Comparison of ENCODE assay signal across 10 mouse cellular contexts in genomic region chr10:57784876-57785150, GRCm38 (mm10). TPM values are rescaled to one million over a fixed set of nuclear protein-coding genes. Genes with fewer than 3 reads are reported as not detected.
DNase-seq lines count a peak whose midpoint lies in the region; ATAC-seq and TF ChIP-seq lines count a peak whose summit lies in the region.
"Had no signal": no experiment of that assay in that cellular context is flagged by ENCODE, and none has a peak within 500 bp of the region (broad histone marks: within the 10 kb centered on the region; RNA-seq: fewer than 3 reads in every experiment).

Gene Fabp7 (plus strand): TSS chr10:57784881.

- 23% methylated on average over 7 of the region's 7 CpGs for WGBS in lung, embryonic 14.5 days
- 8% methylated on average over 7 of the region's 7 CpGs for WGBS in neural tube, embryonic 15.5 days

- no peak within 1 kb of the TSS for H3K27ac ChIP-seq in lung, embryonic 14.5 days (ENCODE audit: low read depth)
- peak within 1 kb of the TSS; percentile 84 for H3K27ac ChIP-seq in neural tube, embryonic 15.5 days (replicated peaks)
- H3K27ac ChIP-seq: gastrocnemius, adult 2 months had no signal

- peak within 1 kb of the TSS; percentile 42 for H3K4me2 ChIP-seq in lung, embryonic 14.5 days
- H3K4me2 ChIP-seq in neural tube, embryonic 15.5 days = peak within 1 kb of the TSS; percentile 53

- no peaks in the 10 kb centered on the region for H3K36me3 ChIP-seq in lung, embryonic 14.5 days (ENCODE audit: insufficient read depth)
- no peaks in the 10 kb centered on the region for H3K36me3 ChIP-seq in neural tube, embryonic 15.5 days

- 0 out of 2 replicates have a peak within 1 kb of the TSS, but pooled peaks have one; percentile 2 for H3K4me3 ChIP-seq in lung, embryonic 14.5 days (ENCODE audit: low read depth, low read length)
- H3K4me3 ChIP-seq in neural tube, embryonic 15.5 days (replicated peaks) = peak within 1 kb of the TSS; percentile 37
- H3K4me3 ChIP-seq: gastrocnemius, adult 2 months had no signal

- H3K27me3 ChIP-seq in lung, embryonic 14.5 days (ENCODE audit: insufficient read depth, low read length) = no peaks in the 10 kb centered on the region
- no peaks in the 10 kb centered on the region for H3K27me3 ChIP-seq in neural tube, embryonic 15.5 days (replicated peaks)

- no peak for DNase-seq in frontal cortex, postnatal 14 days (ENCODE audit: low spot score in 2 of 2)
- no peak for DNase-seq in lung, embryonic 14.5 days
- no peak for DNase-seq in lung, postnatal 4 days
- DNase-seq in layer of hippocampus, postnatal 14 days (ENCODE audit: low spot score in 2 of 2) = no peak
- no peak for DNase-seq in embryo, embryonic 10.5 days (ENCODE audit: low spot score)
- DNase-seq in testis, postnatal 10 days (ENCODE audit: low spot score) = no peak
- DNase-seq: thymus, postnatal 25 days had no signal

- H3K9me3 ChIP-seq in lung, embryonic 14.5 days (ENCODE audit: low read depth, low read length) = no peaks in the 10 kb centered on the region
- no peaks in the 10 kb centered on the region for H3K9me3 ChIP-seq in neural tube, embryonic 15.5 days (replicated peaks)

- ATAC-seq in frontal cortex, adult (ENCODE audit: low TSS enrichment) = peak; percentile 31; the same call in 1 of the 2 replicates
- ATAC-seq in lung, embryonic 14.5 days (ENCODE audit: insufficient read depth) = no peak
- ATAC-seq in neural tube, embryonic 15.5 days (ENCODE audit: low FRiP score) = no peak; the same call in 1 of the 2 replicates

- no peak for TF ChIP-seq CTCF in lung, embryonic 14.5 days (IDR thresholded peaks at IDR 0.05; ENCODE audit: low read depth)

- peaks cover 3% of the 10 kb centered on the region; the same call in 1 of the 2 replicates for H3K4me1 ChIP-seq in lung, embryonic 14.5 days (ENCODE audit: insufficient read depth)
- H3K4me1 ChIP-seq in neural tube, embryonic 15.5 days = peaks cover 22% of the 10 kb centered on the region; the same call in 1 of the 2 replicates

- no peak within 1 kb of the TSS for H3K9ac ChIP-seq in lung, embryonic 14.5 days
- H3K9ac ChIP-seq in neural tube, embryonic 15.5 days (replicated peaks) = peak within 1 kb of the TSS; percentile 45

RNA-seq across cellular contexts. Expression of gene Fabp7, which starts in this region (rescaled TPM):
- 9.2 and 9.8 TPM in 2 replicates for polyA plus RNA-seq in lung, embryonic 14.5 days (2014; fragmentation: Nextera tagmentation; extraction: Ambion mirVana)
- total RNA-seq in layer of hippocampus, postnatal 14 days (2021) = 100 to 1,000 TPM; 178 to 206 TPM
- polyA plus RNA-seq in neural tube, embryonic 15.5 days (2015; fragmentation: Nextera tagmentation; extraction: Ambion mirVana) = 1,724 and 2,236 TPM in 2 replicates
- total RNA-seq: gastrocnemius, adult 2 months had no signal

Comparison
In these comparisons a context has a peak if more than half of its experiments do, and no peak if none do; other contexts are left out.
1. RNA of gene Fabp7 (polyA plus RNA-seq): 1,724 to 2,236 TPM in neural tube, embryonic 15.5 days; 9.2 to 9.8 TPM in lung, embryonic 14.5 days; every median in the first group is over 100 times any median in the second.